Mouse (Mus musculus) midbrain, embryonic 15.5 days (tissue): ENCODE results near the gene Ldhc. TPM values are rescaled to one million over a fixed set of nuclear protein-coding genes. Genes with fewer than 3 reads are reported as not detected.
"Not testable (repeated sequence)": the region's sequence is repeated elsewhere in the genome, so short reads cannot be mapped to it uniquely, and the experiment has no call there.

ENCODE experiments used
- ATAC-seq: fragments of 200-750 bp; cut with Nextera tagmentation; replicated peaks from 2 replicates; pipeline ENCODE4 v1.8.0; 2017; ENCODE audit warnings: moderate TSS enrichment
- H3K27ac ChIP-seq: fragments of 300-500 bp; sonication (generic); 2 replicates; pipeline ENCODE4 v1.5.1; 2015; ENCODE audit warnings: mild to moderate bottlenecking, inconsistent platforms
- H3K27me3 ChIP-seq: fragments of 300-500 bp; sonication (generic); replicated peaks from 2 replicates; pipeline ENCODE4 v1.6.1; 2015; ENCODE audit warnings: inconsistent platforms
- H3K36me3 ChIP-seq: fragments of 300-500 bp; sonication (generic); replicated peaks from 2 replicates; pipeline ENCODE4 v1.6.1; 2015; ENCODE audit warnings: inconsistent platforms
- H3K4me1 ChIP-seq: fragments of 300-500 bp; sonication (generic); 2 replicates; pipeline ENCODE4 v1.6.1; 2015; ENCODE audit warnings: inconsistent platforms
- H3K4me2 ChIP-seq: fragments of 300-500 bp; sonication (generic); 2 replicates; pipeline ENCODE4 v1.6.1; 2015; ENCODE audit warnings: inconsistent platforms, mild to moderate bottlenecking, moderate library complexity
- H3K4me3 ChIP-seq: fragments of 300-500 bp; sonication (generic); 2 replicates; pipeline ENCODE4 v1.5.1; 2015; ENCODE audit warnings: mild to moderate bottlenecking, inconsistent platforms
- H3K9ac ChIP-seq: fragments of 300-500 bp; sonication (generic); 2 replicates; pipeline ENCODE4 v1.6.1; 2015; ENCODE audit warnings: mild to moderate bottlenecking, inconsistent platforms
- H3K9me3 ChIP-seq: fragments of 300-500 bp; sonication (generic); 2 replicates; pipeline ENCODE4 v1.6.1; 2016; ENCODE audit warnings: inconsistent platforms
- WGBS: fragments of 180-500 bp; shearing (Covaris S2); methylation state at CpG from one replicate; pipeline ENCODE4 v1.1.7; 2015; ENCODE audit warnings: mixed read lengths; 5-methylcytosine and 5-hydroxymethylcytosine counted together
- polyA plus RNA-seq: library from polyadenylated mRNA; unstranded; fragments of >200 nt; fragmentation: Nextera tagmentation; extraction: Ambion mirVana; gene quantifications from 2 replicates; pipeline ENCODE4 v1.2.1, GENCODE M21; 2015

Ldhc gene
- polyA plus RNA-seq = 0.15 TPM in 1 of 2 replicates, not detected in the other

DNA sequence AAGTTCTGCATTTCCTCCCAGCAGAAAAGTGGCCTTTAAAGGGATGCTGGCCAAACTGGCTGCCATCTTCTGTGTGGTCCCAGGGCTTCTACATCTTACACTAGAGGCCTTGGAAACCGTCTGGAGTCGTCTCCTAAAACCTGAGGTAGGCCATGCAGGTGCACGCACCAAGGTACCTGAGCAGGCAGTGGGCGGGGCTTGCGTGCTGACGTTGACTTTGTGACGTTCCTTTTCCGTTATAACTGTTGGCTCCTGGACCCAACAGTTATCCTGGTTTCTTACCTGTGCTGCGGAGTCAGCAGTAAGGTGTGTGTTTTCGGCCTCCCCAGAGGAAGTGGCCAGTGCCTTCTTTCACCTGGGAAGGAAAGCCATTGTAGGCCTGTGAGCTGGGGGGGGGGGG, at the start of gene Ldhc:
Gene Ldhc, plus strand, starts transcription at position 208 of the 400 bp plus-strand sequence.
- Histone ChIP-seq H3K9ac (no peak within 1 kb of the TSS), H3K4me2 (no peak within 1 kb of the TSS), H3K27ac (no peak within 1 kb of the TSS), H3K27me3 (no peaks in the 10 kb centered on the region), H3K4me3 (no peak within 1 kb of the TSS), H3K4me1 (no peaks in the 10 kb centered on the region), H3K36me3 (no peaks in the 10 kb centered on the region), H3K9me3 (no peaks in the 10 kb centered on the region)
- WGBS = 43% methylated on average over 10 of the region's 10 CpGs
- no peak for ATAC-seq

GRCm38 (mm10) chr7:46814012-46814411, 47.0 kb upstream of the Ldhc start:
- H3K36me3 ChIP-seq = peaks cover 75% of the 10 kb centered on the region
- H3K27ac ChIP-seq = no peak overlapping the region

DNA sequence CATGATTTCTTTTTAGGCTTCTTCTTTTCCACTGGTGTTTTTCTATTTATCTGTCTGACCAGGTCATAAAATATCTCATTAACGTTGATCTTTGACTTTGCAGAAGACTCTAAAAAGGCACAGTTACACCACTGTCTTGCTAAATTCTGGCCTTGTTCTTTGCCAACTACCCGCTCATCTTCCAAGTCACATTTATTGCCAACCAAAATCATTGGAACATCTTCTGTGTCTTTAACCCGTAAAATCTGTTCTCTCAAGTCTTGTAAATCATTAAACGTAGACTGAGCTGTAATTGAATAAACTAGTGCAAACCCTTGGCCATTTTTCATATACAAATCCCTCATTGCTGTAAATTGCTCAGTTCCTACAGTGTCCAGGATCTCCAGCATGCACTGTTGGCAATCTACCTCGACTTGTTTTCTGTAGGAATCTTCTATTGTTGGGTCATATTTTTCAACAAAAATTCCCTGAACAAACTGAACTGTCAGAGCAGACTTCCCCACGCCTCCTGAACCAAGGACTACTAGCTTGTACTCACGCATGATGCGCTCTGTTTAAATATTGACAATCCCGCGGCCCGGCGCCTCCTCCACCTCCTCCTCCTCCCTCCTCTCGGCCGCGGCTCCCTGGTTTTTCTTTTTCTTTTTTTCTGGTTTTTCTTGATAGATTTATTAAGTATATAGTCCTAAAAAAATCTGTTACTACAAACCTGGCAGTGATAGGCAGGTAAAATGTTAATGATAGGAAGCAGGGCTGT, 39.9 kb upstream of the Ldhc start:
- 92% methylated on average over 15 of the region's 15 CpGs for WGBS

More at GRCm38 (mm10) chr7:46814012-46814411, 47.0 kb upstream of the Ldhc start:
- ATAC-seq = no peak
- 96% methylated on average over 4 of the region's 4 CpGs for WGBS
- no peak overlapping the region for H3K4me2 ChIP-seq
- H3K9me3 ChIP-seq = no peaks in the 10 kb centered on the region
- no peak overlapping the region for H3K4me3 ChIP-seq
- no peak overlapping the region for H3K9ac ChIP-seq
- no peaks in the 10 kb centered on the region for H3K27me3 ChIP-seq
- no peaks in the 10 kb centered on the region for H3K4me1 ChIP-seq

GRCm38 (mm10) chr7:46827046-46827802, 33.8 kb upstream of the Ldhc start:
- Histone ChIP-seq H3K27me3 (no peaks in the 10 kb centered on the region), H3K36me3 (peaks cover 14% of the 10 kb centered on the region), H3K9ac (no peak overlapping the region), H3K4me3 (no peak overlapping the region), H3K4me1 (no peaks in the 10 kb centered on the region), H3K9me3 (no peaks in the 10 kb centered on the region), H3K27ac (no peak overlapping the region), H3K4me2 (no peak overlapping the region)
- ATAC-seq = no peak
- WGBS = 80% methylated on average over 20 of the region's 20 CpGs

More for the DNA sequence above, 39.9 kb upstream of the Ldhc start:
- H3K9ac ChIP-seq, ATAC-seq, H3K4me3 ChIP-seq, H3K9me3 ChIP-seq, H3K27me3 ChIP-seq, H3K4me2 ChIP-seq, H3K4me1 ChIP-seq, H3K27ac ChIP-seq: not testable (repeated sequence)
- H3K36me3 ChIP-seq = peaks cover 53% of the 10 kb centered on the region

- Histone ChIP-seq H3K4me1 (no peaks in the 10 kb centered on the region), H3K4me3 (no peak overlapping the region), H3K9me3 (no peaks in the 10 kb centered on the region), H3K9ac (no peak overlapping the region), H3K27ac (no peak overlapping the region), H3K36me3 (peaks cover 13% of the 10 kb centered on the region), H3K4me2 (no peak overlapping the region), H3K27me3 (no peaks in the 10 kb centered on the region)
- 93% methylated on average over 2 of the region's 2 CpGs for WGBS
- ATAC-seq = no peak
These were observed 33.2 kb upstream of the Ldhc start for GRCm38 (mm10) chr7:46827803-46828184.

DNA sequence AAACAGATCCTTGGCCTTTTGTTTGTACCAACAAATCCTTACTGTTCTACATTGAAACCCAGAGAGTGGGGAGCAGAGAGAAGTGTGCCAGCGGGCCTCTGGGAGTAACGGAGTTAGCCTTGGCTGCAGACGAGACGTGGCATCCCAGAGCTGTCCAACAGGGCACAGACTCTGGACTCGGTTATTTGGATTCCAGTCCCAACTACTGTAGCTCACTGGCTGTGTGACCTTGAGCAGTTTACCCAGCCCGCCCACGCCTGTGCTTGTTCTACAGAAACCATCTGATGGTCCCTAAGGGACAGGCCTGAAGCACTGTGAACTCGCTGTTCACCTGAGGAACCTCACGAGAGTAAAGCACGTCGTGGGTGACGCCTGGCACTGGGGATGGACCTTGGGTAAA, 31.1 kb upstream of the Ldhc start:
- Histone ChIP-seq H3K36me3 (no peaks in the 10 kb centered on the region), H3K27me3 (no peaks in the 10 kb centered on the region), H3K4me3 (no peak overlapping the region), H3K9ac (no peak overlapping the region), H3K9me3 (no peaks in the 10 kb centered on the region), H3K4me1 (no peaks in the 10 kb centered on the region), H3K4me2 (no peak overlapping the region), H3K27ac (no peak overlapping the region)
- ATAC-seq = no peak
- WGBS = 93% methylated on average over 12 of the region's 12 CpGs

DNA sequence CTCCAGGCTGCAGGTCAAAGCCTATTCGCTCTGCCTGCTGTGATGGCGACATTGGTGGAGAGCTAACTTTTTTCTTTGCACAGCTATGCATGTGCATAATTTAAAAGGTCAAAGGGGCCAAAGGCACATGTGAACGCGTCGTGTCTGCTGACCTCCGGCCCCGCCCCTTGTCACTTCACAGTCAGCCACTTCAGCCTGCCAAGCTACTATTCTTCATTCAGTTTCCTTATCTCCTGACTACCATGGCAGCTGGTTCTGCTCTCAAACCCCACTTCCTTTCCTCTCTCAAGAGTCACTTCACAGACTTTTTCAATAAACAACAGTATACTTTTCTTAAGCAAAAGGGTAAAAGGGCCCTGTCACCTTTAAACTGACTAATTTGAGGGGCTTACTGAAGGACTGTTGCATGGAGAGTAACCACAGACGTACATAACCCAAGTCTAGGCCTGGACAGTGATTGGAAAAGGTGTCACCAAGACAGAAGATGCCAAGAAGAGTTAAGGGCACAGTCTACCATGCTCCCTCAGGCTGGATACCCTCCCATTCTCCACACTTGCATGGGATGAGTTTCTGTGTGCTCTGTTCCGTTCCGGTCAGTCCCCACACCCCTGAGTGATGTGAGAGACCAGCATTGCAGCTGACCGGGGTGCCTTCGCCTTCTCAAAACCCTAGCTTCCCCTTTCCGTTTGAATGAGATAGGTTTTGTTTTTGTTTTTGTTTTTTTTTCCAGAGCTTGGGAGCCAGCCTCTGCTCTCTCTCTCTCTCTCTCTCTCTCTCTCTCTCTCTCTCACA, 30.0 kb upstream of the Ldhc start:
- WGBS = 63% methylated on average over 13 of the region's 13 CpGs

DNA sequence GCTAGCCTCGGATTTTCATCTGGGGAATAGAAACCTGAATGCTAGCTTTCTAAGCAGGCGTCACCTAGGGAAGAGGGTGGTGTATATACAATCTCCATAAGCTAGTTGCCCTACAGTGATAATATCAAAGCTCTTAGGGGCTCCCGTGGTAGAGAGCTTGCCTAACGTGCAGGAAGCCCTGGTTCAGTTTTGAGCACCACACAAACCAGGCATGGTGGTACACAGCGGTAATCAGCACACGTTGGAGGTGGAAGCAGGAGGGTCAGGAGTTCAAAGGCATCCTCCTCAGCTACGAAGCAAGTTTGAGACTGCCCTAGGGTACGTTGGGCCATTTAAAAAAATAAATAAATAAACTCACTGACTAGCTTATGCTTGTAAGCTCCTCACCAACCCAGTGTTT, 29.3 kb upstream of the Ldhc start:
- H3K4me1 ChIP-seq = peaks cover 4% of the 10 kb centered on the region; the same call in 1 of the 2 replicates
- H3K9me3 ChIP-seq = no peaks in the 10 kb centered on the region
- WGBS = 83% methylated on average over 8 of the region's 8 CpGs
- no peaks in the 10 kb centered on the region for H3K27me3 ChIP-seq
- H3K27ac ChIP-seq = no peak overlapping the region
- no peak for ATAC-seq
- H3K9ac ChIP-seq = no peak overlapping the region
- no peak overlapping the region for H3K4me2 ChIP-seq
- H3K36me3 ChIP-seq = no peaks in the 10 kb centered on the region
- no peak overlapping the region for H3K4me3 ChIP-seq

More for the DNA sequence above, 30.0 kb upstream of the Ldhc start:
- no peak overlapping the region for H3K27ac ChIP-seq
- ATAC-seq = no peak
- peaks cover 4% of the 10 kb centered on the region; the same call in 1 of the 2 replicates for H3K4me1 ChIP-seq
- no peak overlapping the region for H3K4me3 ChIP-seq
- H3K36me3 ChIP-seq = no peaks in the 10 kb centered on the region
- no peak overlapping the region for H3K9ac ChIP-seq
- H3K4me2 ChIP-seq = no peak overlapping the region
- H3K9me3 ChIP-seq = no peaks in the 10 kb centered on the region
- H3K27me3 ChIP-seq = no peaks in the 10 kb centered on the region

- 94% methylated on average over 11 of the region's 11 CpGs for WGBS
- not testable (repeated sequence) for H3K9ac ChIP-seq, H3K4me2 ChIP-seq, H3K4me1 ChIP-seq, H3K9me3 ChIP-seq, H3K27me3 ChIP-seq, H3K4me3 ChIP-seq, H3K36me3 ChIP-seq, ATAC-seq, H3K27ac ChIP-seq
These were observed 28.7 kb upstream of the Ldhc start for GRCm38 (mm10) chr7:46832112-46832810.

GRCm38 (mm10) chr7:46833266-46833665, 27.7 kb upstream of the Ldhc start:
- H3K27ac ChIP-seq = no peak overlapping the region
- H3K9me3 ChIP-seq = no peaks in the 10 kb centered on the region
- 78% methylated on average over 6 of the region's 6 CpGs for WGBS
- no peaks in the 10 kb centered on the region for H3K27me3 ChIP-seq
- ATAC-seq = no peak
- H3K36me3 ChIP-seq = no peaks in the 10 kb centered on the region
- H3K4me3 ChIP-seq = no peak overlapping the region
- H3K4me1 ChIP-seq = peaks cover 8% of the 10 kb centered on the region; the same call in 1 of the 2 replicates
- no peak overlapping the region for H3K4me2 ChIP-seq
- H3K9ac ChIP-seq = no peak overlapping the region

- H3K9ac ChIP-seq = no peak overlapping the region
- H3K9me3 ChIP-seq = no peaks in the 10 kb centered on the region
- no peak overlapping the region for H3K4me2 ChIP-seq
- no peaks in the 10 kb centered on the region for H3K27me3 ChIP-seq
- H3K4me1 ChIP-seq = peaks cover 13% of the 10 kb centered on the region
- 88% methylated on average over 7 of the region's 7 CpGs for WGBS
- no peak overlapping the region for H3K4me3 ChIP-seq
- H3K36me3 ChIP-seq = no peaks in the 10 kb centered on the region
- H3K27ac ChIP-seq = no peak overlapping the region
- ATAC-seq = no peak
These were observed 27.2 kb upstream of the Ldhc start for GRCm38 (mm10) chr7:46833670-46834255.
